Mouse (Mus musculus) CD4-positive, CD25-positive, alpha-beta regulatory T cell, adult 2 months (primary cell): ENCODE results near the gene Mdm1.
"Not testable (repeated sequence)": the region's sequence is repeated elsewhere in the genome, so short reads cannot be mapped to it uniquely, and the experiment has no call there.

ENCODE experiments used
- DNase-seq: peaks from one replicate; pipeline ENCODE4 v3.0.0-alpha.2; 2012; ENCODE audit warnings: low read depth, low spot score

The Mdm1 gene

DNA sequence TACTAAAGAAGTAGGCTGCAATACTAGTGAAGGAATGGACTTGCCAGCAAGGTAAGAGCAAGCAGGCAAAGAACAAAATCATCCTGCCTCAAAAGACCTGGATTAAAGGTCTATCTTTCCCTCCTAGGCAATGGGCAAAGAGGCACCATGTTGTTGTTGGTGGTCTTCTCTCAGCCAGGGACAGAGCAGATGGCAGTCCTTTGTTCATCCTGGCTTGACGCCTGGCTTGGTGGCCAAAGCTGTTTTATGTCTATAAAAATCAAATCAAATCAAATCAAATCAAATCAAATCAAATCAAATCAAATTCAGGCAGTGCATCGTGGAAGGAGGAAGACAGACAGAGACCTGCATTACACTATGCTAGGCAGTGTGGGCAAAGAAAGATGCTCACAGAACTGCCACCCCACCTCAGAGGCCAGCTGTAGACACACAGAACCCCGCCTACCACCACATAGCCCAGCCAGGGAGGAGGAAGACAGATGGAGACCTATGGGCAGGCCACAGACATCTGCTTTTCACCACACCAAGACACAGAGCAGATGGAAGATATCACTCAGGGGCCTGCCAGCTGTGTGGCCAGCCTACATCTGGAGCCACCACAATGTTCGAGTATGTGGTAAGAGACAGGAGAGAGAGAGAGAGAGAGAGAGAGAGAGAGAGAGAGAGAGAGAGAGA lies 74.2 kb downstream of the Mdm1 start:
- DNase-seq, result not testable (repeated sequence)
